Mouse (Mus musculus): Measurements from ENCODE around the gene Unc5b. TPM values are rescaled to one million over a fixed set of nuclear protein-coding genes. Genes with fewer than 3 reads are reported as not detected.

The Unc5b gene
- polyA plus RNA-seq, 1 experiment from 2014 or later, result 2.6 TPM

- H3K9ac ChIP-seq (ENCODE audit: low read depth, low read length), result no peak overlapping the region
- no peaks in the 10 kb centered on the region for H3K36me3 ChIP-seq (ENCODE audit: control insufficient read depth, insufficient read depth)
- no peaks in the 10 kb centered on the region for H3K9me3 ChIP-seq (ENCODE audit: control insufficient read depth)
- H3K4me3 ChIP-seq (ENCODE audit: low read depth, low read length), result no peak overlapping the region
- H3K4me1 ChIP-seq (replicated peaks; ENCODE audit: control insufficient read depth, insufficient read depth, low read length), result no peaks in the 10 kb centered on the region
- no peaks in the 10 kb centered on the region for H3K27me3 ChIP-seq (replicated peaks; ENCODE audit: control insufficient read depth, insufficient read depth, low read length)
- peak; percentile 87 for TF ChIP-seq CTCF (IDR thresholded peaks at IDR 0.05; ENCODE audit: low read depth)
- H3K27ac ChIP-seq (ENCODE audit: low read depth, low read length), result no peak overlapping the region
- 7% methylated on average over 7 of the region's 7 CpGs for WGBS
- H3K4me2 ChIP-seq (replicated peaks; ENCODE audit: low read depth), result no peak overlapping the region
- no peak for ATAC-seq
These were observed 74.4 kb downstream of the Unc5b start for GRCm38 (mm10) chr10:60756992-60757391.

- TF ChIP-seq CTCF (IDR thresholded peaks at IDR 0.05; ENCODE audit: low read depth), result no peak
- no peak for ATAC-seq
- no peak overlapping the region for H3K27ac ChIP-seq (ENCODE audit: low read depth, low read length)
- H3K9me3 ChIP-seq (ENCODE audit: control insufficient read depth), result no peaks in the 10 kb centered on the region
- no peak overlapping the region for H3K4me2 ChIP-seq (replicated peaks; ENCODE audit: low read depth)
- no peak overlapping the region for H3K9ac ChIP-seq (ENCODE audit: low read depth, low read length)
- no peaks in the 10 kb centered on the region for H3K27me3 ChIP-seq (replicated peaks; ENCODE audit: control insufficient read depth, insufficient read depth, low read length)
- H3K36me3 ChIP-seq (ENCODE audit: control insufficient read depth, insufficient read depth), result no peaks in the 10 kb centered on the region
- H3K4me3 ChIP-seq (ENCODE audit: low read depth, low read length), result no peak overlapping the region
- H3K4me1 ChIP-seq (replicated peaks; ENCODE audit: control insufficient read depth, insufficient read depth, low read length), result no peaks in the 10 kb centered on the region
These were observed 75.2 kb downstream of the Unc5b start for GRCm38 (mm10) chr10:60756146-60756545.

- peaks cover 4% of the 10 kb centered on the region; the same call in 1 of the 2 replicates for H3K36me3 ChIP-seq (ENCODE audit: control insufficient read depth, insufficient read depth)
- no peaks in the 10 kb centered on the region for H3K4me1 ChIP-seq (replicated peaks; ENCODE audit: control insufficient read depth, insufficient read depth, low read length)
- H3K27ac ChIP-seq (ENCODE audit: low read depth, low read length), result no peak overlapping the region
- H3K27me3 ChIP-seq (replicated peaks; ENCODE audit: control insufficient read depth, insufficient read depth, low read length), result no peaks in the 10 kb centered on the region
- H3K9ac ChIP-seq (ENCODE audit: low read depth, low read length), result no peak overlapping the region
- no peak for TF ChIP-seq CTCF (IDR thresholded peaks at IDR 0.05; ENCODE audit: low read depth)
- WGBS, result 78% methylated on average over 8 of the region's 8 CpGs
- H3K9me3 ChIP-seq (ENCODE audit: control insufficient read depth), result no peaks in the 10 kb centered on the region
- no peak for ATAC-seq
- no peak overlapping the region for H3K4me3 ChIP-seq (ENCODE audit: low read depth, low read length)
- H3K4me2 ChIP-seq (replicated peaks; ENCODE audit: low read depth), result no peak overlapping the region
These were observed 77.4 kb downstream of the Unc5b start for GRCm38 (mm10) chr10:60753941-60754340.

- H3K27ac ChIP-seq (ENCODE audit: low read depth, low read length), result no peak overlapping the region
- WGBS, result 83% methylated on average over 9 of the region's 9 CpGs
- H3K4me2 ChIP-seq (replicated peaks; ENCODE audit: low read depth), result peak overlapping the region; percentile 88
- no peaks in the 10 kb centered on the region for H3K9me3 ChIP-seq (ENCODE audit: control insufficient read depth)
- peaks cover 9% of the 10 kb centered on the region; the same call in 1 of the 2 replicates for H3K36me3 ChIP-seq (ENCODE audit: control insufficient read depth, insufficient read depth)
- H3K9ac ChIP-seq (ENCODE audit: low read depth, low read length), result no peak overlapping the region
- no peak for TF ChIP-seq CTCF (IDR thresholded peaks at IDR 0.05; ENCODE audit: low read depth)
- H3K4me1 ChIP-seq (replicated peaks; ENCODE audit: control insufficient read depth, insufficient read depth, low read length), result no peaks in the 10 kb centered on the region
- H3K27me3 ChIP-seq (replicated peaks; ENCODE audit: control insufficient read depth, insufficient read depth, low read length), result no peaks in the 10 kb centered on the region
- H3K4me3 ChIP-seq (ENCODE audit: low read depth, low read length), result no peak overlapping the region
- no peak for ATAC-seq
These were observed 78.1 kb downstream of the Unc5b start for GRCm38 (mm10) chr10:60753261-60753660.

GRCm38 (mm10) chr10:60752040-60753020, 79.1 kb downstream of the Unc5b start, which contains the start of gene Slc29a3:
Gene Slc29a3 (minus strand): TSS chr10:60752794.
- Histone ChIP-seq H3K4me3 (ENCODE audit: low read depth, low read length) (peak within 1 kb of the TSS; percentile 57), H3K4me2 (replicated peaks; ENCODE audit: low read depth) (peak within 1 kb of the TSS; percentile 88), H3K4me1 (replicated peaks; ENCODE audit: control insufficient read depth, insufficient read depth, low read length) (no peaks in the 10 kb centered on the region), H3K27me3 (replicated peaks; ENCODE audit: control insufficient read depth, insufficient read depth, low read length) (no peaks in the 10 kb centered on the region), H3K9ac (ENCODE audit: low read depth, low read length) (peak within 1 kb of the TSS; percentile 77), H3K9me3 (ENCODE audit: control insufficient read depth) (no peaks in the 10 kb centered on the region), H3K27ac (ENCODE audit: low read depth, low read length) (peak within 1 kb of the TSS; percentile 31; the same call in 1 of the 2 replicates), H3K36me3 (ENCODE audit: control insufficient read depth, insufficient read depth) (peaks cover 9% of the 10 kb centered on the region; the same call in 1 of the 2 replicates)
- peak; percentile 94 for ATAC-seq
- peak; percentile 79 for TF ChIP-seq CTCF (IDR thresholded peaks at IDR 0.05; ENCODE audit: low read depth)
- 9% methylated on average over 40 of the region's 41 CpGs for WGBS

- no peak for TF ChIP-seq CTCF (IDR thresholded peaks at IDR 0.05; ENCODE audit: low read depth)
- Histone ChIP-seq H3K4me1 (replicated peaks; ENCODE audit: control insufficient read depth, insufficient read depth, low read length) (no peaks in the 10 kb centered on the region), H3K4me2 (replicated peaks; ENCODE audit: low read depth) (no peak overlapping the region), H3K27ac (ENCODE audit: low read depth, low read length) (no peak overlapping the region), H3K9ac (ENCODE audit: low read depth, low read length) (no peak overlapping the region), H3K4me3 (ENCODE audit: low read depth, low read length) (no peak overlapping the region), H3K27me3 (replicated peaks; ENCODE audit: control insufficient read depth, insufficient read depth, low read length) (no peaks in the 10 kb centered on the region), H3K9me3 (ENCODE audit: control insufficient read depth) (no peaks in the 10 kb centered on the region), H3K36me3 (ENCODE audit: control insufficient read depth, insufficient read depth) (peaks cover 15% of the 10 kb centered on the region; the same call in 1 of the 2 replicates)
- WGBS, result 61% methylated on average over 6 of the region's 6 CpGs
- no peak for ATAC-seq
These were observed 83.6 kb downstream of the Unc5b start for GRCm38 (mm10) chr10:60747667-60748212.

Data from intestine, postnatal 0 days (tissue).